Mouse (Mus musculus): ENCODE results near the gene Rbfox1. TPM values are rescaled to one million over a fixed set of nuclear protein-coding genes. Genes with fewer than 3 reads are reported as not detected.

Rbfox1 gene
- polyA plus RNA-seq, 1 experiment from 2014 or later = 148 TPM

- Histone ChIP-seq H3K36me3 (no peaks in the 10 kb centered on the region), H3K4me3 (no peak overlapping the region), H3K4me2 (no peak overlapping the region), H3K4me1 (replicated peaks) (no peaks in the 10 kb centered on the region), H3K9me3 (no peaks in the 10 kb centered on the region), H3K9ac (no peak overlapping the region), H3K27me3 (no peaks in the 10 kb centered on the region), H3K27ac (no peak overlapping the region)
- WGBS = 76% methylated on average over 2 of the region's 2 CpGs
- no peak for ATAC-seq (ENCODE audit: low FRiP score)
These were observed 218.6 kb downstream of the Rbfox1 start for GRCm38 (mm10) chr16:6103713-6104112.

GRCm38 (mm10) chr16:6110121-6110520 lies 225.0 kb downstream of the Rbfox1 start:
- Histone ChIP-seq H3K36me3 (no peaks in the 10 kb centered on the region), H3K27me3 (no peaks in the 10 kb centered on the region), H3K27ac (no peak overlapping the region), H3K9ac (no peak overlapping the region), H3K4me1 (replicated peaks) (peaks cover 12% of the 10 kb centered on the region), H3K4me3 (no peak overlapping the region), H3K4me2 (no peak overlapping the region), H3K9me3 (no peaks in the 10 kb centered on the region)
- ATAC-seq (ENCODE audit: low FRiP score) = no peak
- WGBS = 89% methylated on average over 3 of the region's 3 CpGs

GRCm38 (mm10) chr16:6113836-6114475 lies 228.8 kb downstream of the Rbfox1 start:
- 57% methylated on average over 5 of the region's 5 CpGs for WGBS
- no peak overlapping the region for H3K4me3 ChIP-seq
- H3K27me3 ChIP-seq = no peaks in the 10 kb centered on the region
- no peak overlapping the region for H3K4me2 ChIP-seq
- peaks cover 15% of the 10 kb centered on the region for H3K4me1 ChIP-seq (replicated peaks)
- no peaks in the 10 kb centered on the region for H3K9me3 ChIP-seq
- no peak for ATAC-seq (ENCODE audit: low FRiP score)
- no peak overlapping the region for H3K9ac ChIP-seq
- H3K36me3 ChIP-seq = no peaks in the 10 kb centered on the region
- H3K27ac ChIP-seq = peak overlapping the region; percentile 55; the same call in 1 of the 2 replicates

- Histone ChIP-seq H3K9ac (no peak overlapping the region), H3K4me2 (no peak overlapping the region), H3K4me3 (no peak overlapping the region), H3K36me3 (no peaks in the 10 kb centered on the region), H3K27me3 (no peaks in the 10 kb centered on the region), H3K9me3 (0 out of 2 replicates have a peak, but pooled peaks cover 3% of the 10 kb centered on the region), H3K4me1 (replicated peaks) (peaks cover 3% of the 10 kb centered on the region; the same call in 1 of the 2 replicates), H3K27ac (no peak overlapping the region)
- ATAC-seq (ENCODE audit: low FRiP score) = no peak
- 65% methylated on average over 1 of the region's 1 CpGs for WGBS
These were observed 234.3 kb downstream of the Rbfox1 start for GRCm38 (mm10) chr16:6119472-6119871.

- H3K9ac ChIP-seq = no peak overlapping the region
- peaks cover 3% of the 10 kb centered on the region; the same call in 1 of the 2 replicates for H3K4me1 ChIP-seq (replicated peaks)
- H3K27me3 ChIP-seq = no peaks in the 10 kb centered on the region
- H3K9me3 ChIP-seq = 0 out of 2 replicates have a peak, but pooled peaks cover 3% of the 10 kb centered on the region
- no peak overlapping the region for H3K27ac ChIP-seq
- H3K4me2 ChIP-seq = no peak overlapping the region
- H3K36me3 ChIP-seq = no peaks in the 10 kb centered on the region
- no peak for ATAC-seq (ENCODE audit: low FRiP score)
- no peak overlapping the region for H3K4me3 ChIP-seq
- WGBS = 95% methylated on average over 4 of the region's 4 CpGs
These were observed 236.1 kb downstream of the Rbfox1 start for GRCm38 (mm10) chr16:6121232-6121631.

GRCm38 (mm10) chr16:6122859-6123258 lies 237.7 kb downstream of the Rbfox1 start:
- no peak for ATAC-seq (ENCODE audit: low FRiP score)
- peaks cover 2% of the 10 kb centered on the region; the same call in 1 of the 2 replicates for H3K4me1 ChIP-seq (replicated peaks)
- 96% methylated on average over 22 of the region's 22 CpGs for WGBS
- no peaks in the 10 kb centered on the region for H3K27me3 ChIP-seq
- no peak overlapping the region for H3K27ac ChIP-seq
- H3K9me3 ChIP-seq = 0 out of 2 replicates have a peak, but pooled peaks cover 3% of the 10 kb centered on the region
- H3K4me2 ChIP-seq = no peak overlapping the region
- H3K9ac ChIP-seq = no peak overlapping the region
- no peaks in the 10 kb centered on the region for H3K36me3 ChIP-seq
- no peak overlapping the region for H3K4me3 ChIP-seq

- Histone ChIP-seq H3K27me3 (no peaks in the 10 kb centered on the region), H3K36me3 (no peaks in the 10 kb centered on the region), H3K27ac (no peak overlapping the region), H3K9ac (no peak overlapping the region), H3K9me3 (no peaks in the 10 kb centered on the region), H3K4me1 (replicated peaks) (no peaks in the 10 kb centered on the region), H3K4me2 (no peak overlapping the region), H3K4me3 (no peak overlapping the region)
- ATAC-seq (ENCODE audit: low FRiP score) = no peak
- 81% methylated on average over 5 of the region's 5 CpGs for WGBS
These were observed 243.2 kb downstream of the Rbfox1 start for GRCm38 (mm10) chr16:6128314-6128713.

GRCm38 (mm10) chr16:6135016-6135415 lies 249.9 kb downstream of the Rbfox1 start:
- no peak for ATAC-seq (ENCODE audit: low FRiP score)
- 84% methylated on average over 7 of the region's 7 CpGs for WGBS
- no peaks in the 10 kb centered on the region for H3K27me3 ChIP-seq
- H3K4me3 ChIP-seq = no peak overlapping the region
- no peaks in the 10 kb centered on the region for H3K9me3 ChIP-seq
- H3K9ac ChIP-seq = no peak overlapping the region
- H3K36me3 ChIP-seq = no peaks in the 10 kb centered on the region
- H3K4me2 ChIP-seq = no peak overlapping the region
- H3K4me1 ChIP-seq (replicated peaks) = 0 out of 2 replicates have a peak, but pooled peaks cover 10% of the 10 kb centered on the region
- H3K27ac ChIP-seq = 0 out of 2 replicates have a peak overlapping the region, but pooled peaks have one; percentile 9

- Histone ChIP-seq H3K27ac (no peak overlapping the region), H3K4me1 (replicated peaks) (0 out of 2 replicates have a peak, but pooled peaks cover 10% of the 10 kb centered on the region), H3K27me3 (no peaks in the 10 kb centered on the region), H3K9ac (no peak overlapping the region), H3K9me3 (no peaks in the 10 kb centered on the region), H3K4me2 (no peak overlapping the region), H3K36me3 (no peaks in the 10 kb centered on the region), H3K4me3 (no peak overlapping the region)
- no peak for ATAC-seq (ENCODE audit: low FRiP score)
- 88% methylated on average over 1 of the region's 1 CpGs for WGBS
These were observed 254.3 kb downstream of the Rbfox1 start for GRCm38 (mm10) chr16:6139432-6139831.

GRCm38 (mm10) chr16:6147957-6148356 lies 262.8 kb downstream of the Rbfox1 start:
- WGBS = 70% methylated on average over 7 of the region's 7 CpGs
- Histone ChIP-seq H3K4me1 (replicated peaks) (no peaks in the 10 kb centered on the region), H3K27ac (no peak overlapping the region), H3K36me3 (no peaks in the 10 kb centered on the region), H3K27me3 (no peaks in the 10 kb centered on the region), H3K9ac (no peak overlapping the region), H3K9me3 (no peaks in the 10 kb centered on the region), H3K4me2 (no peak overlapping the region), H3K4me3 (no peak overlapping the region)
- no peak for ATAC-seq (ENCODE audit: low FRiP score)

GRCm38 (mm10) chr16:6149345-6149744 lies 264.2 kb downstream of the Rbfox1 start:
- H3K36me3 ChIP-seq = no peaks in the 10 kb centered on the region
- H3K9me3 ChIP-seq = no peaks in the 10 kb centered on the region
- H3K27me3 ChIP-seq = no peaks in the 10 kb centered on the region
- WGBS = 69% methylated on average over 4 of the region's 4 CpGs
- no peak overlapping the region for H3K4me2 ChIP-seq
- no peak overlapping the region for H3K9ac ChIP-seq
- no peak overlapping the region for H3K4me3 ChIP-seq
- no peak for ATAC-seq (ENCODE audit: low FRiP score)
- no peak overlapping the region for H3K27ac ChIP-seq
- no peaks in the 10 kb centered on the region for H3K4me1 ChIP-seq (replicated peaks)

GRCm38 (mm10) chr16:6155556-6155955 lies 270.4 kb downstream of the Rbfox1 start:
- Histone ChIP-seq H3K9me3 (no peaks in the 10 kb centered on the region), H3K36me3 (no peaks in the 10 kb centered on the region), H3K4me3 (no peak overlapping the region), H3K27ac (no peak overlapping the region), H3K4me1 (replicated peaks) (no peaks in the 10 kb centered on the region), H3K4me2 (no peak overlapping the region), H3K27me3 (no peaks in the 10 kb centered on the region), H3K9ac (no peak overlapping the region)
- ATAC-seq (ENCODE audit: low FRiP score) = no peak
- WGBS = 75% methylated on average over 2 of the region's 2 CpGs

- Histone ChIP-seq H3K4me3 (no peak overlapping the region), H3K9ac (no peak overlapping the region), H3K36me3 (no peaks in the 10 kb centered on the region), H3K27me3 (no peaks in the 10 kb centered on the region), H3K9me3 (no peaks in the 10 kb centered on the region), H3K27ac (no peak overlapping the region), H3K4me1 (replicated peaks) (no peaks in the 10 kb centered on the region), H3K4me2 (no peak overlapping the region)
- 86% methylated on average over 4 of the region's 4 CpGs for WGBS
- no peak for ATAC-seq (ENCODE audit: low FRiP score)
These were observed 279.3 kb downstream of the Rbfox1 start for GRCm38 (mm10) chr16:6164476-6164875.
